Mouse (Mus musculus) ES-Bruce4 (cell line): Measurements from ENCODE around the gene Nfib.

Experiments used
- CTCF ChIP-seq: IDR thresholded peaks from one replicate; pipeline ENCODE4 v1.8.1; 2011; ENCODE audit warnings: low read depth, low read length
- EP300 ChIP-seq: IDR thresholded peaks from 2 replicates; pipeline ENCODE4 v1.6.1; 2011; ENCODE audit warnings: low read depth, low read length; ENCODE audit not compliant: insufficient read depth
- POLR2A ChIP-seq: IDR thresholded peaks from one replicate; pipeline ENCODE4 v1.8.1; 2011; ENCODE audit warnings: low read length; ENCODE audit not compliant: insufficient read depth

DNA sequence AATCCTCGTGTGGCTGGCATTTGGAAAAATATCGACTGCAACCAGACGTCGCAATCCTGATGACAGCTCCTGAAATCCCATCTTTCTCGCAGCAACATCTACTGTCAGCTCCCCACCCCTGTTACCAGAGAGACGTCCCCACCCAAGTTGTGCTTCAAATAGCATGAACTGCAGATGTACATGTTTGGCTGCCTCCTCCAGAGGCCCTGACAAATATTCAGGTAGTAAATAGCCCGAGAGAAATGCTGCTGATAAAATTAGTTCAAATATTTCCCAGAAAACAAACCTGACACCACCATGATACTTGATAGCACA lies 132.3 kb downstream of the Nfib start:
- TF ChIP-seq CTCF (no peak), POLR2A (no peak), EP300 (no peak)
